Mouse (Mus musculus) embryonic facial prominence, embryonic 11.5 days (tissue): ENCODE results near the gene Itgb5. TPM values are rescaled to one million over a fixed set of nuclear protein-coding genes. Genes with fewer than 3 reads are reported as not detected.
A peak's percentile ranks its signal among the peaks of the same experiment; 100 is the strongest.

ENCODE experiments used
- ATAC-seq: fragments of 200-750 bp; cut with Nextera tagmentation; replicated peaks from 2 replicates; pipeline ENCODE4 v1.8.0; 2017; ENCODE audit warnings: low read depth; ENCODE audit not compliant: insufficient number of reproducible peaks, low FRiP score, low TSS enrichment
- DNase-seq: peaks from one replicate; pipeline ENCODE4 v3.0.0-alpha.2; 2015; ENCODE audit warnings: low spot score
- H3K27ac ChIP-seq: fragments of 300-500 bp; sonication (generic); replicated peaks from 2 replicates; pipeline ENCODE4 v1.5.1; 2014; ENCODE audit warnings: mild to moderate bottlenecking, low read depth, low read length, control low read depth
- H3K27me3 ChIP-seq: fragments of 300-500 bp; sonication (generic); 2 replicates; pipeline ENCODE4 v1.6.1; 2014; ENCODE audit warnings: mild to moderate bottlenecking, low read length, moderate library complexity, mixed read lengths; ENCODE audit not compliant: control insufficient read depth, insufficient read depth
- H3K36me3 ChIP-seq: fragments of 300-500 bp; sonication (generic); replicated peaks from 2 replicates; pipeline ENCODE4 v1.6.1; 2014; ENCODE audit warnings: low read depth, mild to moderate bottlenecking, low read length, moderate library complexity, mixed read lengths; ENCODE audit not compliant: control insufficient read depth, insufficient read depth
- H3K4me1 ChIP-seq: fragments of 300-500 bp; sonication (generic); 2 replicates; pipeline ENCODE4 v1.6.1; 2014; ENCODE audit warnings: low read length, mixed read lengths; ENCODE audit not compliant: control insufficient read depth, insufficient read depth
- H3K4me2 ChIP-seq: fragments of 300-500 bp; sonication (generic); 2 replicates; pipeline ENCODE4 v1.6.1; 2014; ENCODE audit warnings: low read depth, mild to moderate bottlenecking, control low read depth, low read length, moderate library complexity
- H3K4me3 ChIP-seq: fragments of 300-500 bp; sonication (generic); 2 replicates; pipeline ENCODE4 v1.5.1; 2014; ENCODE audit warnings: low read depth, low read length, control low read depth
- H3K9ac ChIP-seq: fragments of 300-500 bp; sonication (generic); replicated peaks from 2 replicates; pipeline ENCODE4 v1.6.1; 2014; ENCODE audit warnings: mild to moderate bottlenecking, control low read depth, low read length
- H3K9me3 ChIP-seq: fragments of 300-500 bp; sonication (generic); replicated peaks from 2 replicates; pipeline ENCODE4 v1.6.1; 2016; ENCODE audit warnings: mild to moderate bottlenecking, low read length, inconsistent platforms, mixed read lengths; ENCODE audit not compliant: control insufficient read depth
- WGBS: fragments of 180-500 bp; shearing (Covaris S2); extraction: QIAGEN DNeasy Blood & Tissue Kit; methylation state at CpG from one replicate; pipeline ENCODE4 v1.1.7; 2014; 5-methylcytosine and 5-hydroxymethylcytosine counted together
- polyA plus RNA-seq: library from polyadenylated mRNA; unstranded; fragments of >200 nt; fragmentation: Nextera tagmentation; extraction: Ambion mirVana; gene quantifications from 2 replicates; pipeline ENCODE4 v1.2.1, GENCODE M21; 2014

Itgb5 gene
- polyA plus RNA-seq, 1 experiment from 2014 or later: 80.3 TPM

DNA sequence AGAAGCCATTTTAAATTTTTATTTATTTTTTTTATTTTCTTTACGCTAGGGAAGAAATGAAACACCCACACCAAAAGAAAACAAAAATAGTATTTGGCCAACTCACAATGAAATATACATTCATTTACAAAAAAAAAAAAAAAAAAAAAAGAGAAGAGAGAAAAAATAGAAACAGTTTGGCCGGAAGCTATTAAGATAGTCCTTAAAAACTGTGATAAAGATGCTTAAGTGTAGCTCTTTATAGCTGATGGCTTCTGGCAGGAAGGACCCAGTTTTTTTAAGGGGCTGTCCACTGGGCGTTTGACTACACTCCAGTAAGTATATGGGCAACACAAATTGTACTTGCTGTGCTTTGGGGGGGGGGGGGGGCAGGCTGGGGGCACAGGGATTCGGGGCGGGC, 29.9 kb downstream of the Itgb5 start:
- no peaks in the 10 kb centered on the region for H3K9me3 ChIP-seq
- H3K36me3 ChIP-seq: no peaks in the 10 kb centered on the region
- DNase-seq: no peak
- no peaks in the 10 kb centered on the region for H3K27me3 ChIP-seq
- H3K4me1 ChIP-seq: no peaks in the 10 kb centered on the region
- WGBS: 62% methylated on average over 5 of the region's 5 CpGs
- ATAC-seq: no peak
- H3K9ac ChIP-seq: no peak overlapping the region
- no peak overlapping the region for H3K4me3 ChIP-seq
- no peak overlapping the region for H3K4me2 ChIP-seq
- H3K27ac ChIP-seq: no peak overlapping the region

DNA sequence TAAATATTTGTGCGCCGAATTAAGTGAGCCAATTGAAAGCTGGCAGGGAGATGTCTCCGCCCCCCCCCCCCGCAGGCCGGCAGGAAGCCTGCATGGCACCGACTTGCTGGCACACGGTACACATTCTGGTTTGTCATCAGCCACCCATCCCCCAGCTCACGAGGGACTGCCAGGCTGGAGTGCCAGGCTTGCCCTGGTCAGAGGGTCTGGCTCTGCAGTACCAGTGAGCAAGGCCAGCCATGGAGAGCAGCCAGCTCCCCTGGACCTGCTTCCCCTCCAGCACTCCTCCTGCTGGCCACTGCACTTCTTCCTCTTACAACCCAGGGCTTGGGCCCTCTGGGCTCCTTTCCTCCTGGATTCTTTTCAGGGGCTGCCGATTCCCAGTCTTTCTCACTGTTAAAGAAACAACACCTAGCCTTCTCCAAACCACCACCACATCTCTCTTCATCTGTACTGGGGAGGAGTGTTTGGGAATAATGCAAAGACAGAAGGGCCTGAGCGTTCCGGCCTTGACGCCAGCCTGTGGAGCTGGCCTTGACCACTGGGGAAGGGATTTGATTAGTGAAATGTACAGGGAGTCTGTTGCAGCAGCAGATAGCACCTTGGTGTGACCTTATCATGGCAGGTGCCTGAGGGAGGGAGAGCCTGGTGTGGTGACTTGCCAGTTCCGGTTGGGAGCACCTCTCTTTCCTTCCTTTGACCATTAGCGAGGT, 30.7 kb downstream of the Itgb5 start:
- Histone ChIP-seq H3K4me1 (no peaks in the 10 kb centered on the region), H3K4me3 (no peak overlapping the region), H3K9me3 (no peaks in the 10 kb centered on the region), H3K27ac (no peak overlapping the region), H3K36me3 (no peaks in the 10 kb centered on the region), H3K4me2 (no peak overlapping the region), H3K9ac (no peak overlapping the region), H3K27me3 (no peaks in the 10 kb centered on the region)
- 55% methylated on average over 14 of the region's 14 CpGs for WGBS
- DNase-seq: no peak
- ATAC-seq: no peak

DNA sequence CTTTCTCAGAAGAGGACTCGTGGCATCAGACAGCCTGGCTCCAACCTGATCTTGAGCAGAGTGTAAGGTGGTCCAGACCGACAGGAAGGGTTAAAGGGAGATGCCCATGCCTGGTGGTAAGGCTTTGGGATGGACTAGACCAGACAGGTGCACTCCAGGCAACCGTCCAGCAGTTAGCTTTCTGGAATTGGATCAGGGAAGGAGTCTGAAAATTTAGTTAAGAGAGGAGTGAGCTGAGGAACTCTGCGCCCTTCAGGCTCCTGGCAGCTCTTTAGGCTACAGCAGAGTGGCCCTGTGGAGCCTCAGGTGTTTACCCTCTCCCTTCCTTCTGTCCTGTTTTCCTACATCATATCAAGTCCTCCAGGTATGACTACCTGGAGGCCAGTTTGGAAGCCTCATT, 32.9 kb downstream of the Itgb5 start:
- Histone ChIP-seq H3K4me1 (no peaks in the 10 kb centered on the region), H3K4me3 (no peak overlapping the region), H3K27me3 (no peaks in the 10 kb centered on the region), H3K4me2 (no peak overlapping the region), H3K9ac (no peak overlapping the region), H3K36me3 (no peaks in the 10 kb centered on the region), H3K9me3 (no peaks in the 10 kb centered on the region), H3K27ac (no peak overlapping the region)
- DNase-seq: no peak
- ATAC-seq: no peak
- 83% methylated on average over 4 of the region's 4 CpGs for WGBS

DNA sequence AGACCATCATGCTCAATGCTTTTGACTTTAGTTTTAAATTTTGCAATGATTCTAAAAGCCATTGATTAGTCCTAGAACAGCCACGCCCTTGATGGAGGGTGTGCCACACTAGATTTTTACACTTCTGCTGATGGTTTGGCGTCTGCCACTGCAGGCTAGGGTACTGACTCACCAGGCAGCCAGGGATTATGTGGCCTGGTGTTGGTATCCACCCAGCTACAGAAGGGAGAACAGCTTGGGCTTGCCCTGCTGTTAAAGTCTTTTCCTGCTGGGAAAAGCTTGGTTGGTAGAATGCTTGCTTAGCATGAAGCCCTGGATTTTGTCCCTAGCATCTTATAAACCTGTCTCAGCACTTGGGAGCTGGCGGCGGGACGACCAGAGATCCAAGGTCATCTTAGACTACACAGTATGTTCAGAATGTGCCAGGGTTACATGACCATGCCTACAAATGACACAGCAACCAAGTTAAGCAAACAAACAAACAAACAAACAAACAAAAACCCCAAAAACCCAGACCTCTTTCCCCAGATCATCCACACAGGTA, 33.8 kb downstream of the Itgb5 start:
- WGBS: 82% methylated on average over 5 of the region's 5 CpGs
- Histone ChIP-seq H3K4me2 (no peak overlapping the region), H3K36me3 (no peaks in the 10 kb centered on the region), H3K27me3 (no peaks in the 10 kb centered on the region), H3K9me3 (no peaks in the 10 kb centered on the region), H3K4me3 (no peak overlapping the region), H3K4me1 (no peaks in the 10 kb centered on the region), H3K9ac (no peak overlapping the region), H3K27ac (no peak overlapping the region)
- no peak for ATAC-seq
- no peak for DNase-seq

DNA sequence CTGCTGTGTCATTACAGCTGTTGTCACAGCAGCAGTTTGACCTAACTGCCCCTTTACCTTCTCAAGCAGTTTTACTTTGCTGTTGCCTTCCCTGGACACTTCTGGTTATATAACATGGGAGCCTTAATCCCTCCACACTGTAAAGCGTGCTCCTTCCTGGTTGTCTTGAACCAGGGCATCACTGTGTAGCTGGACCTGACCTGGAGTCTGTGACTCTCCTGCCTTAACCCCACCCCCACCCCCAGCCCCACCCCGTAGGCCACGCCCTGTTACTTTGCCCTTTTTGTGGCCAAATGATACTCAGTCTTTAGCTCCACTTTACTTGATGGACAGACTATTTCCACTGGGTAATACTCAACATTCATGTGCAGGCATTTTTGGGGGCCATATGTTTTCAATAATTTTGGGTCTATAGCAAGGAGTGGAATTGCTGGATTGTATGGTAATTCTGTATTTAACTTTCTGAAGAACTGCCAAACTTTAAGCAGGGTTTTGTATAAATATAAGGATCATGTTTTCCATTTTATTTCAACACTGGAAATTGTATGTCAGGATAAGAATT, 40.8 kb downstream of the Itgb5 start:
- no peaks in the 10 kb centered on the region for H3K27me3 ChIP-seq
- no peak overlapping the region for H3K4me2 ChIP-seq
- no peaks in the 10 kb centered on the region for H3K4me1 ChIP-seq
- DNase-seq (peak; percentile 75), ATAC-seq (no peak; the same call in 1 of the 2 replicates)
- no peak overlapping the region for H3K9ac ChIP-seq
- H3K4me3 ChIP-seq: no peak overlapping the region
- WGBS: 61% methylated on average over 3 of the region's 3 CpGs
- H3K27ac ChIP-seq: 0 out of 2 replicates have a peak overlapping the region, but pooled peaks have one; percentile 35
- no peaks in the 10 kb centered on the region for H3K9me3 ChIP-seq
- H3K36me3 ChIP-seq: no peaks in the 10 kb centered on the region

DNA sequence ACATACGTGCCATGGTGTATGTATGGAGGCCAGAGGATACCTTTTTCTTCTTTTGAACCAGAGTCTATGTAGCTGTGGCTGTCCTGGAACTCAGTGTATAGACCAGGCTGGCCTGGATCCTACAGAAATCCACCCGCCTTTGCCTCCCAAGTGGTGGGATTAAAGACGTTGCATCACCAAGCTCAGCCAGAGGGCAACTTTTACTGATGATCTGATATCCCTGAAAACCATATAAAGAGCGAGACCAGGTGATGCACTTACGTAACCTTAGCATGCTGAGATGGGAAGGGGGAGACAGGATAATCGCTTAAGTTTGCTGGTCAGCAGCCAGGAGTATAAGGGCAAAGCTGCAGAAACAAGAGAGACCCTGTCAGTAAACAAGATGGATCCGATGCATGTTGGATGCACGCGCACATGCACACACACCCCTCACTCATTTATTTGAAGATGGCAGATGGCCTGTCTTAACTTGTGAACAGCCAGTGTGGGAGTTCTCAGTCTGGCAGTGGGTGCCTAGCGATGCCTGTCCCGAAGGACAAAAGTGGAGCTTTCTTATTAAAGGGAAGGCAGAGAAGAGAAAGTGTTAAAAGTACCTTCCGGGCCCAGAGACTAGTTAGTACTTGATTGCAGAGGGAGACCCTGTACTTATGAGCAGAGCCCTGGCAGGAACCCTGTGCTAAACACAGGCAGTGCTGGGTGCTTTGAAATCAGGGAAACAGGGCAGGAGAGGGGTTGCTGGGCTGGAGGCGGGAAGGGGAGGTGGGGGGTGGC, 41.7 kb downstream of the Itgb5 start:
- H3K27me3 ChIP-seq: no peaks in the 10 kb centered on the region
- DNase-seq: peak; percentile 17
- no peak for ATAC-seq
- no peak overlapping the region for H3K4me2 ChIP-seq
- no peaks in the 10 kb centered on the region for H3K9me3 ChIP-seq
- H3K27ac ChIP-seq: no peak overlapping the region
- no peak overlapping the region for H3K4me3 ChIP-seq
- WGBS: 71% methylated on average over 13 of the region's 13 CpGs
- H3K9ac ChIP-seq: no peak overlapping the region
- no peaks in the 10 kb centered on the region for H3K36me3 ChIP-seq
- H3K4me1 ChIP-seq: no peaks in the 10 kb centered on the region

DNA sequence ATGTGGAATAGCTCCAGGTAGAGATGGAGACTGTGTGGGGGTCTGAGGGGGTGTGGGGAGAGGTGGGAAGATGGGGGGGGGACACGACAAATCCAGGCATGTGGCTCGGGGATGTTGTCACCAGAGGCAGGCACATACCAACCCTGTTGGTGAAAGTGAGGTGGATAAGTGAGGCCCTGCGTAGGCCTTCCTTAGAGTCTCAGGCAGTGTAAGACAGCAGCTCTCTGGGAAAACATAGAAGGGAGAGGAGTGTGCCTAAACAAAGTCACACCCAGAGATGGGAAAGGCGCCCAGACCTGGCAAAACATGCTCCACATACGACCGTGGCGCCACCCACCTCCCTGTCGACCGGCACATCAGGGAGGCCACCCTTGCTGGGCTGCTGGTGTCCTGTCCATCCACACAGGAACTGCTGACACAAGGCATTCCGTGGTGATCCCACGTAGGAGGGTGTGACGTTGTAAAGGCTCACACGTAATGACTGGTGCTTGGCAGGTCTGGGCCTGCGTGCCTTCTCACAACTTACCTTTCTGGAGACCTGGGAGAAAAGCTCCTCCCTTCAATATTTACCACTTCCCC, 42.5 kb downstream of the Itgb5 start:
- ATAC-seq: no peak
- no peak overlapping the region for H3K27ac ChIP-seq
- H3K4me3 ChIP-seq: no peak overlapping the region
- no peaks in the 10 kb centered on the region for H3K9me3 ChIP-seq
- no peaks in the 10 kb centered on the region for H3K4me1 ChIP-seq
- H3K4me2 ChIP-seq: no peak overlapping the region
- no peaks in the 10 kb centered on the region for H3K27me3 ChIP-seq
- no peak for DNase-seq
- H3K36me3 ChIP-seq: no peaks in the 10 kb centered on the region; the same call in none of the 2 replicates
- no peak overlapping the region for H3K9ac ChIP-seq
- WGBS: 68% methylated on average over 14 of the region's 14 CpGs
